Mouse (Mus musculus) ES-E14 (cell line): ENCODE measurements around the gene Nfatc2. TPM values are rescaled to one million over a fixed set of nuclear protein-coding genes. Genes with fewer than 3 reads are reported as not detected.

ENCODE experiments used
- DNase-seq: peaks from one replicate; pipeline ENCODE4 v3.0.0-alpha.2; 2013; ENCODE audit warnings: low read depth, low spot score
- H3K27ac ChIP-seq: 2 replicates; pipeline ENCODE4 v1.5.1; 2012; ENCODE audit warnings: low read depth, mild to moderate bottlenecking, low read length, moderate library complexity, mixed read lengths; ENCODE audit not compliant: poor library complexity, insufficient read depth, severe bottlenecking
- H3K36me3 ChIP-seq: 2 replicates; pipeline ENCODE4 v1.6.1; 2012; ENCODE audit warnings: mild to moderate bottlenecking, low read length, moderate library complexity, mixed read lengths; ENCODE audit not compliant: control insufficient read depth, poor library complexity, insufficient read depth, severe bottlenecking
- H3K4me1 ChIP-seq, 2 experiments: fragments of 150-350 bp in 1 of 2; sonication (generic) in 1 of 2; 2 replicates each; pipeline ENCODE4 v1.6.1; 2012; ENCODE audit warnings: low read length in 2 of 2, mild to moderate bottlenecking in 1 of 2, mixed read lengths in 1 of 2; ENCODE audit not compliant: control insufficient read depth in 2 of 2, insufficient read depth in 2 of 2, poor library complexity in 1 of 2
- H3K4me3 ChIP-seq, 2 experiments: fragments of 150-350 bp in 1 of 2; sonication (generic) in 1 of 2; 2 replicates each; pipeline ENCODE4 v1.5.1; 2012; ENCODE audit warnings: low read length in 2 of 2, low read depth in 1 of 2, mild to moderate bottlenecking in 1 of 2, mixed read lengths in 1 of 2; ENCODE audit not compliant: insufficient read depth in 1 of 2, poor library complexity in 1 of 2, severe bottlenecking in 1 of 2
- H3K9ac ChIP-seq: 2 replicates; pipeline ENCODE4 v1.6.1; 2012; ENCODE audit warnings: low read depth, mild to moderate bottlenecking, low read length, mixed read lengths; ENCODE audit not compliant: poor library complexity, insufficient read depth, severe bottlenecking
- H3K9me3 ChIP-seq: fragments of 150-350 bp; sonication (generic); 2 replicates; pipeline ENCODE4 v1.6.1; 2012; ENCODE audit warnings: low read depth, mild to moderate bottlenecking, low read length; ENCODE audit not compliant: control insufficient read depth, insufficient read depth
- CHD2 ChIP-seq: IDR thresholded peaks from 2 replicates; pipeline ENCODE4 v1.6.1; 2014; ENCODE audit warnings: mild to moderate bottlenecking, low read depth, low read length, inconsistent platforms
- HCFC1 ChIP-seq: IDR thresholded peaks from 2 replicates; pipeline ENCODE4 v1.6.1; 2012; ENCODE audit warnings: low read length, inconsistent platforms, borderline replicate concordance; ENCODE audit not compliant: insufficient read depth
- MAFK ChIP-seq: IDR thresholded peaks from 2 replicates; pipeline ENCODE4 v1.6.1; 2014; ENCODE audit warnings: mild to moderate bottlenecking, low read depth, low read length, inconsistent platforms; ENCODE audit not compliant: insufficient read depth
- ZC3H11A ChIP-seq: IDR thresholded peaks from 2 replicates; pipeline ENCODE4 v1.6.1; 2012; ENCODE audit warnings: low read depth, mild to moderate bottlenecking, inconsistent platforms, low read length, borderline replicate concordance
- ZNF384 ChIP-seq: IDR thresholded peaks from 2 replicates; pipeline ENCODE4 v1.6.1; 2012; ENCODE audit warnings: low read depth, low read length, inconsistent platforms
- in situ Hi-C, 2 experiments: fragments of 600-800 bp; cut with MboI; formaldehyde crosslinking; loops; one replicate each; pipeline ENCODE4 v1.15.1; 2025; ENCODE audit warnings: low sequenced_read_pairs in 2 of 2, inconsistent platforms in 1 of 2; ENCODE audit not compliant: unreplicated experiment in 2 of 2
- total RNA-seq: library from RNA; depleted of rRNA; stranded (reverse); fragments of 300-350 nt; gene quantifications from 2 replicates; pipeline ENCODE4 v1.2.3, GENCODE M21; 2012

Gene Nfatc2
- total RNA-seq, 1 experiment = 2.0 TPM

DNA sequence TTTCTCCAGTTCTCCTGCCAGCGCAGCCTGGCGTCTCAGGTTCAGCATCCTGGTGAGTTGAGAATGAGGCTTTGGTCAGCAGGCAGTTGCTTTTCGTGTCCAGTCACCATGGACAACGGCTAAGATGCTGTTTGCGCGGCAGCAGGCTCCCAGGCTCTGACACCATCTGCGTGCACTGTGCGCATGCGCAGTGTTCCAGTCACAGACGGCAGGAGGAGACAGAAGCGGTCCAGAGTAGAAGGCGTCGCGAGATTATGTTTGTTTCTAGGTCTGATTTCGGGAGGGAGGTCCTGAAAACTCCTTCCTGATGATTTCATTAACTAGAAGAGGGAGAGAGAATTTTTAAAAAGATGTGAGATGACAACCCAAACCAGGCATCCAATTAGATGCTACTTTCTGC, 121.5 kb downstream of the Nfatc2 start:
- Histone ChIP-seq H3K9ac (no peak overlapping the region), H3K4me1 (no peaks in the 10 kb centered on the region), H3K27ac (no peak overlapping the region), H3K4me3 (no peak overlapping the region), H3K36me3 (no peaks in the 10 kb centered on the region), H3K9me3 (no peaks in the 10 kb centered on the region)
- no peak for TF ChIP-seq ZC3H11A
- no peak for TF ChIP-seq MAFK
- TF ChIP-seq HCFC1 = no peak
- no peak for TF ChIP-seq ZNF384
- no peak for TF ChIP-seq CHD2
- in situ Hi-C loops = loop anchor here in 1 of 2 experiments (10.0 kb wide), 1 partner anchor 155 kb away; no protein-coding TSS in a partner anchor
- DNase-seq = no peak

DNA sequence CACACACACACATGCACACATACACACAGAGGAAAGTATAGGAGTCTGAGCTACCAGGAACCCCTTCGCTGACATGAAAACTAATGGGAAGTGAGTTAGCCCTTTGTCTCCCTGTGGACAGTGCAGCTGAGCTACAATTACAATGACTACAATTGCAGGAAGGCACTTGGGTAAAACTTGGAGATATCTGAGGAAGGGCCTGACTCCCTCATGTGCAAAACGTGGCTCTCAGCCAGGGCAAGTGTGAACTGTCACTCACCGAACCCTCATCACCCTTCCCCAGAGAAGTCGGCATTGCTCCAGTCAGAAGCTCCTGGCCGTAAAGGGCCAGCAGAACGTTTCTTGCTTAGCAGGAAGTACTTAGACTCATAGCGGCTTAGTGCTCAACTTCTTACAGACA, 123.0 kb downstream of the Nfatc2 start:
- Histone ChIP-seq H3K36me3 (no peaks in the 10 kb centered on the region), H3K9ac (no peak overlapping the region), H3K4me3 (no peak overlapping the region), H3K4me1 (no peaks in the 10 kb centered on the region), H3K9me3 (no peaks in the 10 kb centered on the region), H3K27ac (no peak overlapping the region)
- in situ Hi-C loops = loop anchor here in 1 of 2 experiments (10.0 kb wide), 1 partner anchor 156 kb away; no protein-coding TSS in a partner anchor
- no peak for TF ChIP-seq MAFK
- no peak for TF ChIP-seq CHD2
- TF ChIP-seq ZC3H11A = no peak
- TF ChIP-seq ZNF384 = no peak
- no peak for TF ChIP-seq HCFC1
- DNase-seq = no peak

DNA sequence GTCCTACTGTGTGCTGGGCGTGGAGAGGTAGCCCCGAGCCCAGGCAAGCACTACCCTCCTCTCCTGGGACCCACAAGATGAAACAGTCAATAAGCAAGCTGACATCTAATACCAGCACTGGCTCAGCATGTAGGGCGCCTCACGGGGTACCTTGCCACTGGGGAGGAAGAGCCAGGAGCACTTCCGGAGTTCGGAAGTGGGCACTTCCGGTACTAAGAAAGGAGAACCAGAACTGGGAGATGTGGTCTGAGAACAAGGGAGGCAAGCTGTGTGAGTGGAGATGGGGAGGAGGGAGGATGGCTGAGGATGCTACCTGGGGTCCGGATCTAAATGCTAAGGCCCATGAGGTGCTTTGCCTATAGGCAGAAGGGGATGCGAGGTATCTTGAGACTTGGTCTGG, 128.0 kb downstream of the Nfatc2 start:
- H3K9ac ChIP-seq = 0 out of 2 replicates have a peak overlapping the region, but pooled peaks have one; percentile 21
- H3K9me3 ChIP-seq = no peaks in the 10 kb centered on the region
- H3K27ac ChIP-seq = no peak overlapping the region
- H3K4me3 ChIP-seq = no peak overlapping the region
- in situ Hi-C loops = loop anchor here (5.0 to 25.0 kb wide), 3 partner anchors 154 to 389 kb away; no protein-coding TSS in a partner anchor
- DNase-seq = no peak
- no peaks in the 10 kb centered on the region; a peak in 1 of 4 replicates for H3K4me1 ChIP-seq
- TF ChIP-seq ZC3H11A (no peak), MAFK (no peak), ZNF384 (no peak), CHD2 (no peak), HCFC1 (no peak)
- H3K36me3 ChIP-seq = no peaks in the 10 kb centered on the region

DNA sequence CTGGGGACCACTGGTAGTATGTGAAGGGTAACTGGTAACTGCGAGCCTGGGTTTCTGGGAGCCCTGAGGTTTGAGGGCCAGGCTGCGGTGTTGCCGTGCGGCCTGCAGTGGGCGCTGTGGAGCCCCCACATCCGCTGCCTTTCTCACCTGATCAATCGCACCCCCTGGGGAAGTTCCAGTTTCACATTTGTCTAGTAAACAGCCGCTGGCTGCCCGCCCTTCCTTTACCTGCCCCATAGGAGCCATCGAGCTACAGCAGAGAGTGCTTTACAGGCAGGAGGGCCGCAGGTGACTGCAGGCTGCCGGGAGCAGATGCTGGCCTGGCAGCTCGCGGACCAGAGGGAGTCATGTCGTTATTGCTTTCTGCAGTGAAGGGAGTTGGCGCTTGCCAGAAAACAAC, 128.6 kb downstream of the Nfatc2 start:
- TF ChIP-seq HCFC1 = 0 out of 2 replicates have a peak, but pooled peaks have one; percentile 33
- TF ChIP-seq ZNF384 = no peak
- TF ChIP-seq ZC3H11A = peak; percentile 68; the same call in 1 of the 2 replicates
- no peak for TF ChIP-seq MAFK
- peak; percentile 66 for DNase-seq
- peak overlapping the region; percentile 39 to 43; a peak in 2 of 4 replicates for H3K4me3 ChIP-seq
- in situ Hi-C loops = loop anchor here (5.0 to 25.0 kb wide), 3 partner anchors 154 to 389 kb away; no protein-coding TSS in a partner anchor
- no peaks in the 10 kb centered on the region for H3K36me3 ChIP-seq
- no peaks in the 10 kb centered on the region; a peak in 1 of 4 replicates for H3K4me1 ChIP-seq
- H3K27ac ChIP-seq = no peak overlapping the region
- H3K9ac ChIP-seq = peak overlapping the region; percentile 52
- H3K9me3 ChIP-seq = no peaks in the 10 kb centered on the region

DNA sequence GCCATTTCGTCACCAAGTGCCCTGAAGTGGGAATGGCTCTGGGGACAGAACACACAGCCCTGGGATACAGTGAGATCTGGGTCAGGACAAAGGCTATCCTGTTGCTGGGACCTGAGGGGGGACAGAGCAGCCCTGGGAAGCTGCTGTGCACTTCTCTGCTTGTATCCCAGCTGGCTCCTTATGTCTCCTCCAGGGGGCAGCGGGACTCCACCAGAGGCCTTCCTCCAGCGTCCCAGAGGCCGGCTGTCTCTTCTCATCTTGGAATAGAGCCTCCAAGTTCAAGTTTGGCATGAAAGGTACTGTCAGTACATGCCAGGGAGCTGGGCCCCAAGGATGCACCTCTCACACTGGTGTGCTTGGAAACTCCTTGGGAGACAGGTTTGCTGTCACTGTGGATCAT, 132.4 kb downstream of the Nfatc2 start:
- Histone ChIP-seq H3K9ac (no peak overlapping the region), H3K4me1 (no peaks in the 10 kb centered on the region; a peak in 1 of 4 replicates), H3K4me3 (no peak overlapping the region), H3K9me3 (no peaks in the 10 kb centered on the region), H3K36me3 (no peaks in the 10 kb centered on the region), H3K27ac (no peak overlapping the region)
- DNase-seq = peak; percentile 38
- TF ChIP-seq CHD2 (no peak), MAFK (no peak), ZC3H11A (peak; percentile 48; the same call in 1 of the 2 replicates), HCFC1 (no peak)
- in situ Hi-C loops = loop anchor here (25.0 kb wide), 1 partner anchor 393 kb away; no protein-coding TSS in a partner anchor
